Mouse (Mus musculus): Measurements from ENCODE around the gene Nrp2.

Gene Nrp2

GRCm38 (mm10) chr1:62704889-62705516, 1.9 kb downstream of the Nrp2 start:
- no peak for DNase-seq (ENCODE audit: low read depth, low spot score)

- no peak for DNase-seq (ENCODE audit: low read depth, low spot score)
Measured at GRCm38 (mm10) chr1:62705517-62705981, 2.5 kb downstream of the Nrp2 start.

GRCm38 (mm10) chr1:62706085-62707021, 3.3 kb downstream of the Nrp2 start:
- no peak for DNase-seq (ENCODE audit: low read depth, low spot score)

DNA sequence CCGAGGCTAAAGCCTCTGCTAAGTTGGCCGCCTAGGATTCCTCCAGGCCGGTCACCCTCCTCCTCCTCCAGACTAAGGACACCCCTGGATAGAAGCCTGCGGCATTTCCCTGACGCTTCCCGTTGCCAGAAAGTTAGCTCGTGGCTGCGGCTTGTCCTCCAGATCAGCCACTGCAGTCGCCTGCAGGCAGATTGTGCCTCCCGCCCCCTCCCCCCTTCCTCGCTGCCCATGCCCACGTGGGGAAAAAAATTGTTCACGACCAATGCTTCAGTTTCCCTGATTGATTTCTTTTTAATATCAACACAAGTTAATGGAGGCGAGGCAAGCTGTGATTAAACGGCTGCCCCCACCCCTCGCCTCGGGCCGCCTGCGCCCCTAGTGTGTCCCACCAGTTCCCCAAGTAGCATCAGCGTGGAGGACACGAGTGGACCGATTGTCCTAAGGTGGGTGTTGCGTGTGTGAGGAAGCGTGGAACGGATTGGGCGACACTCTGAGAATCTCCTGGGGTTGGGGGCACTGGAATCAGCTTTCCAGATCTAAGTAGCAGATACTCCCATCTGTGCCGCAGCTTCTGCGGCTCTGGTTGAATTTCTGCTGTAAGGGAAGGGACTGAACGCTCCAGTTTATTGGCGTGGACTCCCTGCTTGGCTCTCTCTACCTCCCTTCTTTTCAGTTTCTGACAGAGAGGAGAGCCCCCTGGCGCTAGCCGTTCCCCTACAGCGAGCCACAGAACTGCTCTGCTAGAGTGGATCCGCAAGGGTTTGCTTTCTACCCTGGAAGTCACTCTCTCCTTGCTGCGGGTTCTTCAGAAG, 4.2 kb downstream of the Nrp2 start:
- no peak for DNase-seq (ENCODE audit: low read depth, low spot score)

DNA sequence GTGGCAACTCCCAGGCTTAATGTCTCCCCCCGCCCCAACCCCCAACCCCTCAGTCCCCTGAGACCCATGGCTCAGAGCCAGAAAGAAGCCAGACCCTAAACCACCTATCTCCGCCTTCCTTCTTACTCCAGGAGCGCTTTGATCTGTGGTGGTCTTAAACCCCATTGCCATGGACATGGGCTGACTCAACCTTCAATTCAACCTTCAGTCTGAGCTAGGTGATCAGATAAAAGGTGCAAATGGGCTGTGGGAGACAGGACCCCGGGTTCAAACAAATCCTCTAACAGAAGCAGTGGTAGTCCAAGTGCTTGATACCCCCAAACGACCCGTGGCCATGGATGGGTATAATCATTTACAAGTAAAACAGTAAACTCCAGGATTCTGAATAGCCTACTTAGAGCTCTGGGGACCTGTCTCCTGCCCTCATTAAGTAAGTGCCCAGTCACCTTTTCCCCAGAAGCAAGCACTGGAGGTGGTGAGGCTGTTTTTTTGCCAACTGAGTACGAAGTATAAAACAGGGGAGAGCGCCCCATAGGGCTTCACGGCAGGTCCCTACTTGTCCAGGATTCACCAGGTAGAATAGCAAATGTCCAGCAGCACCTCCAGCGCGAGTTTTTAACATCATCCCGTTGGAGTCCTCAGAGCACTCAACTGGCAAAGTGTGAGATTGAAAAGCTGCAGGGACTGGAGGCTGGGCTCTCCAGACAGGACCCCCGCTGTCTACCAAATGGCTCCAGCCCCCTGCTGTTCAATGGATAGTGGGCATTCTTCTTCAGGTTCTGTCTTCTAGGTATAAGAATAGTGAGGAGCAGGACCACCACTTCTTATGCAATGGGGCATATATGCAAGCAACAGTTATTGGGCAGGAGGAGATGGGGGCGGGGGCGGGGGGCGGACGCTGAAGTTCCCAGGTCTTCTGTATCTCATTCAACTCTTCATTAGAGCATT, 5.1 kb downstream of the Nrp2 start:
- DNase-seq (ENCODE audit: low read depth, low spot score): no peak

DNA sequence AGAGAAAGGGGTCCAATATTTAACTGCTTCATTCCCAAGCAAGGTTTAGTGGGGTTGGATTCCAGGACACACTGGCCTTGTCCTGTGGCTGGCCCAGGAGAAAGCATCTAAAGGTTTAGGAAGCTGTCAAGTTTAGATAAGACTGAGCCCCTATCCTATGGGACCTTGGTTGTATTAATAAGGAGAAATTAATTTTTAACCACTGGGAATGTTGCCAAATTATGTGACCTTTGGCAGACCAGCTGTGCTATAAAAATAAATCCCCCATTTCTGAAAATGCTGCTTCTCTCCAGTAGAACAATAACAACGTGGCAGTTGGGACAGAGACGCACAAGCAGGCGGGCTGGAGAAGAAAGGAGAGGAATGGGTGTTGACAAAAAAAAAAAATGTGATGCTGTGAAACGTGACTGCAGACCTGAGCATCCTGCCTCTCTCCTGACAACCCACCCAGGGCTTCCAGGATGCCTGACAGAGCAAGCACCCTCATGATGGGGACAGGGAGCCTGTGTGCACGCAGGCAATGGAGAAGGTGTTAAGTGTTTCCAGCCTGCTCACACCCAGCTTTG, 6.8 kb downstream of the Nrp2 start:
- no peak for DNase-seq (ENCODE audit: low read depth, low spot score)

- no peak for DNase-seq (ENCODE audit: low read depth, low spot score)
Measured at GRCm38 (mm10) chr1:62713021-62713676, 10.1 kb downstream of the Nrp2 start.

DNA sequence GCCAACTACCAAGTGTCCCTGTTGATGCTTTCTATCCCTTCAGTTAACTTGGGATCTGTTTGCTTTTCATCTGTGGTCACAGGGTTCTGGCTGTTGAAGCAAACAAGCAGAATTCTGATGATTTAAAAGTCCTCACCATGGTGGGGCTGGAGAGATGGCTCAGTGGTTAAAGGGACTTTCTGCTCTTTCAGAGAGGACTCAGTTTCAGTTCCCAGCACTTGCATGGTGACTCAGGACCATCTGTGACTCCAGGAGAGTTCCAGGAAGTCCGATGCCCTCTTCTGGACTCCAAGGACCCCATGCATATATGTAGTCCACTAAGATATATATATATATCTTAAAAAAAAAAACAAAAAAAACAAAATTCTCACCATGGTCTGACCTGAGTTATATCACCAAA, 11.9 kb downstream of the Nrp2 start:
- no peak for DNase-seq (ENCODE audit: low read depth, low spot score)

DNA sequence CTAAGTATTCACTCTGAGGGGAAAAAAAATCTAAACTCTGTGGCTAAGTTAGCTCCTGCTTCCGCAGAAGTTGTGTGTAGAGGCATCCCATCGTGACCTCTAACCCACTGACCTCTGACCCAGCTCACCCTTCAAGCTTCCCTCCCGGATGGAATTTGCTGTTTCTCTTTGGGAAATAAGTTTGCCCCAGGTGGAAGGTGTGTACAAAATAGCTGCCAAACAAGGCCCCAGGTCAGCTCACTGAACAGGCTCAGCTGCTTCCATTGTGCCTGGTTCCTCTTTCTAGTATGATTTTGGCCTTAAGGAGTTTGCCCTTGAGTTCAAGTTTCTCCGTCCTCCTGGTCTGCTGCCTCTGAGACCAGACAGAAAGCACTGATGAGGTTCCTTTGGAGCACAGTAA, 12.6 kb downstream of the Nrp2 start:
- DNase-seq (ENCODE audit: low read depth, low spot score): no peak

GRCm38 (mm10) chr1:62716836-62717478, 13.9 kb downstream of the Nrp2 start:
- no peak for DNase-seq (ENCODE audit: low read depth, low spot score)

DNA sequence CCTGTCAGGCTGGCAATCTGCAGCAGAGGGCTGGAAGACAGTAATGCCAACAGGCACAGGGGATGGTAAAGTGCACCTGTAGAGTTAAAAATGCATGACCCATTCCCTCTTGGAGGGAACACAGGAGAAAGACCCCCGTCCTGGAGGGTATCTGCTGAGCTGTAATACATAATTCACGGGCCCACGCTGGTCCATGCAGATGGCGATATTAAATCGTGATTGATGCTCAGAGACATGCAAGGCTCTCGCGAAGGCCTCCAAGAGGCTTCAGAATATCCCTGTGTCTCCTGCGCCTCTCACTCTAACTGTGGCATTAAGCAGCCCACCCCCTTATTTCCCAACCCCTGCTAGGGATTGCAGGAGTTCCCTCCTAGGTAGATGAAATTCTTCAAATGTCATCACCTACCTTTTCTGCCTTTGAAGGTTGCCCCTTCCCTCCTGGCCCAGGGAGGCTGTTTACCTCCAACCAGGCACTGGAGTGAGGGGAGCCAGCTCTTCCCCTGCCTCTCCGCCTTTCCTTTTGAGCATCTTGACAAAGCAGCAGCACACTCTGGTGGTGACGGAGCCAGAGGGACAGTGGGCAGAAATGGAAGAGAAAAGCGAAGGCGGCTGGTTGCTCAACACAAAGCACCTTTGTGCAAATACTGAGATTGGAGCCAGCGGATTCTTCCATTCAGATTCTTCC, 14.6 kb downstream of the Nrp2 start:
- DNase-seq (ENCODE audit: low read depth, low spot score): no peak

- no peak for DNase-seq (ENCODE audit: low read depth, low spot score)
Measured at GRCm38 (mm10) chr1:62718237-62718571, 15.1 kb downstream of the Nrp2 start.

- DNase-seq (ENCODE audit: low read depth, low spot score): no peak
Measured at GRCm38 (mm10) chr1:62718750-62719149, 15.7 kb downstream of the Nrp2 start.

- DNase-seq (ENCODE audit: low read depth, low spot score): no peak
Measured at GRCm38 (mm10) chr1:62719770-62720169, 16.7 kb downstream of the Nrp2 start.

- no peak for DNase-seq (ENCODE audit: low read depth, low spot score)
Measured at GRCm38 (mm10) chr1:62720176-62720575, 17.1 kb downstream of the Nrp2 start.

GRCm38 (mm10) chr1:62720727-62721705, 17.9 kb downstream of the Nrp2 start:
- DNase-seq (ENCODE audit: low read depth, low spot score): no peak

GRCm38 (mm10) chr1:62721706-62722187, 18.7 kb downstream of the Nrp2 start:
- DNase-seq (ENCODE audit: low read depth, low spot score): no peak

DNA sequence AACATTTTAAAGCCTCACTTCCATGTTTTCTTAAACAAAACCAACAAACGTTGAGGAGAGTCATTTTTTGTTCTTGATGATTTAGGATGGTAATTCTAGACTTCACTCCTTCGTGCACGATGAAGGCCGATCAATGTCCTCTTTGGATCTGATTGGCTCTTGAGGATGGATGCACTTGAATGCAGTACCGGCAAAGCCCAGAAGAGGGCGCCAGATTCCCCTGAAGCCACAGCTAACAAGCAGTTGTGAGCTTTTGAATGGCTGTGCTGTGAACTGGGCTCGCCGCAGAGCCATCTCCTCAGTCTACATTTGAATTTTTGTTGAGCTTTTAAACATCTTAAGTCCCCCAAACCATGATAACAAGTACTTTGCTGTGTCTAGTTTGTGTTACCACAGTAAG, 19.4 kb downstream of the Nrp2 start:
- no peak for DNase-seq (ENCODE audit: low read depth, low spot score)

Data from brain, embryonic 18.5 days (tissue).